Mouse (Mus musculus) liver, postnatal 0 days (tissue): Measurements from ENCODE around the gene Man1c1. TPM values are rescaled to one million over a fixed set of nuclear protein-coding genes. Genes with fewer than 3 reads are reported as not detected.
A peak's percentile ranks its signal among the peaks of the same experiment; 100 is the strongest.

Experiments used
- ATAC-seq: fragments of 200-750 bp; cut with Nextera tagmentation; 2 replicates; pipeline ENCODE4 v1.8.0; 2017; ENCODE audit warnings: mild to moderate bottlenecking, moderate library complexity
- DNase-seq: peaks from one replicate; pipeline ENCODE4 v3.0.0-alpha.2; 2016
- H3K27ac ChIP-seq: fragments of 300-500 bp; sonication (generic); 2 replicates; pipeline ENCODE4 v1.5.1; 2014; ENCODE audit warnings: antibody characterized with exemption, moderate library complexity, mild to moderate bottlenecking, low read depth
- H3K27me3 ChIP-seq: fragments of 300-500 bp; sonication (generic); 2 replicates; pipeline ENCODE4 v1.6.1; 2014; ENCODE audit warnings: low read length, control low read depth, mixed read lengths; ENCODE audit not compliant: insufficient read depth
- H3K36me3 ChIP-seq: fragments of 300-500 bp; sonication (generic); replicated peaks from 2 replicates; pipeline ENCODE4 v1.6.1; 2014; ENCODE audit warnings: mild to moderate bottlenecking, control low read depth, low read length, moderate library complexity, mixed read lengths; ENCODE audit not compliant: insufficient read depth
- H3K4me1 ChIP-seq: fragments of 300-500 bp; sonication (generic); 2 replicates; pipeline ENCODE4 v1.6.1; 2014; ENCODE audit warnings: antibody characterized with exemption, mild to moderate bottlenecking, control low read depth; ENCODE audit not compliant: insufficient read depth
- H3K4me2 ChIP-seq: fragments of 300-500 bp; sonication (generic); 2 replicates; pipeline ENCODE4 v1.6.1; 2014; ENCODE audit warnings: low read depth, mild to moderate bottlenecking, low read length, moderate library complexity, mixed read lengths
- H3K4me3 ChIP-seq: fragments of 300-500 bp; sonication (generic); 2 replicates; pipeline ENCODE4 v1.5.1; 2014; ENCODE audit warnings: low read depth, low read length
- H3K9ac ChIP-seq: fragments of 300-500 bp; sonication (generic); replicated peaks from 2 replicates; pipeline ENCODE4 v1.6.1; 2014; ENCODE audit warnings: mild to moderate bottlenecking, moderate library complexity
- H3K9me3 ChIP-seq: fragments of 300-500 bp; sonication (generic); 2 replicates; pipeline ENCODE4 v1.6.1; 2016; ENCODE audit warnings: mild to moderate bottlenecking, control low read depth, low read length, mixed read lengths
- CTCF ChIP-seq: sonication (generic); IDR thresholded peaks from 2 replicates; pipeline ENCODE4 v1.5.1; 2016; ENCODE audit warnings: antibody characterized with exemption, low read depth
- EP300 ChIP-seq: IDR thresholded peaks from 2 replicates; pipeline ENCODE4 v1.6.1; 2016; ENCODE audit warnings: antibody characterized with exemption, low read depth, mild to moderate bottlenecking
- WGBS: fragments of 180-500 bp; shearing (Covaris S2); extraction: QIAGEN DNeasy Blood & Tissue Kit; methylation state at CpG from one replicate; pipeline ENCODE4 v1.1.7; 2014; ENCODE audit not compliant: insufficient replicate concordance; 5-methylcytosine and 5-hydroxymethylcytosine counted together
- polyA plus RNA-seq: library from polyadenylated mRNA; unstranded; fragments of >200 nt; fragmentation: Nextera tagmentation; extraction: Ambion mirVana; gene quantifications from 2 replicates; pipeline ENCODE4 v1.2.1, GENCODE M21; 2015

Gene Man1c1
- polyA plus RNA-seq, 1 experiment from 2014 or later = 1.5 TPM

- Histone ChIP-seq H3K4me3 (no peak overlapping the region), H3K4me1 (no peaks in the 10 kb centered on the region), H3K9me3 (0 out of 2 replicates have a peak, but pooled peaks cover 3% of the 10 kb centered on the region), H3K27ac (no peak overlapping the region), H3K36me3 (no peaks in the 10 kb centered on the region), H3K4me2 (no peak overlapping the region), H3K9ac (no peak overlapping the region), H3K27me3 (no peaks in the 10 kb centered on the region)
- no peak for TF ChIP-seq CTCF
- TF ChIP-seq EP300 = no peak
- 67% methylated on average over 9 of the region's 9 CpGs for WGBS
- ATAC-seq (no peak), DNase-seq (no peak)
Measured at GRCm38 (mm10) chr4:134693202-134693940, 10.7 kb downstream of the Man1c1 start.

DNA sequence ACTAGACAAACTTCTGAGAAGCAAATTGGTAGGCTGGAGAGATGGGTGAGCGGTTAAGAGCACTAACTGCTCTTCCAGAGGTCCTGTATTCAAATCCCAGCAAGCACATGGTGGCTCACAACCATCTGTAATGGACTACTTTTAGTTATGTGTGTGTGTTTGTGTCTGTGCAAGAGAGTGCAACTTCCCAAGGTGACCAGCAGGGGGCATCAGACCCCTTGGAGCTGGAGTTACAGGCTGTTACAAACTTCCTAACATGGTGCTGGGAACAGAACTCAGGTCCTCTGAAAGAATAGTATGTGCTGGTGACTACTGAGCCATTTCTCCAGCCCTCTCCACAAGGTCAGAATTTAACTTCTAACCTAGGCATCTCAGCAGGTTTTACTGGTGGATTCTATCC is 11.7 kb downstream of the Man1c1 start:
- Histone ChIP-seq H3K27ac (no peak overlapping the region), H3K4me1 (no peaks in the 10 kb centered on the region), H3K27me3 (no peaks in the 10 kb centered on the region), H3K9me3 (0 out of 2 replicates have a peak, but pooled peaks cover 3% of the 10 kb centered on the region), H3K36me3 (no peaks in the 10 kb centered on the region), H3K4me2 (no peak overlapping the region), H3K4me3 (no peak overlapping the region), H3K9ac (no peak overlapping the region)
- no peak for DNase-seq
- no peak for ATAC-seq
- TF ChIP-seq EP300 (no peak), CTCF (peak; percentile 28; the same call in 1 of the 2 replicates)
- 83% methylated on average over 1 of the region's 1 CpGs for WGBS

- Histone ChIP-seq H3K4me1 (peaks cover 13% of the 10 kb centered on the region), H3K9ac (no peak overlapping the region), H3K9me3 (no peaks in the 10 kb centered on the region; the same call in 1 of the 2 replicates), H3K27ac (no peak overlapping the region), H3K4me3 (no peak overlapping the region), H3K27me3 (no peaks in the 10 kb centered on the region), H3K4me2 (no peak overlapping the region), H3K36me3 (no peaks in the 10 kb centered on the region)
- 87% methylated on average over 13 of the region's 13 CpGs for WGBS
- no peak for DNase-seq
- TF ChIP-seq CTCF (no peak), EP300 (no peak)
- no peak for ATAC-seq
Measured at GRCm38 (mm10) chr4:134686022-134686661, 17.9 kb downstream of the Man1c1 start.

DNA sequence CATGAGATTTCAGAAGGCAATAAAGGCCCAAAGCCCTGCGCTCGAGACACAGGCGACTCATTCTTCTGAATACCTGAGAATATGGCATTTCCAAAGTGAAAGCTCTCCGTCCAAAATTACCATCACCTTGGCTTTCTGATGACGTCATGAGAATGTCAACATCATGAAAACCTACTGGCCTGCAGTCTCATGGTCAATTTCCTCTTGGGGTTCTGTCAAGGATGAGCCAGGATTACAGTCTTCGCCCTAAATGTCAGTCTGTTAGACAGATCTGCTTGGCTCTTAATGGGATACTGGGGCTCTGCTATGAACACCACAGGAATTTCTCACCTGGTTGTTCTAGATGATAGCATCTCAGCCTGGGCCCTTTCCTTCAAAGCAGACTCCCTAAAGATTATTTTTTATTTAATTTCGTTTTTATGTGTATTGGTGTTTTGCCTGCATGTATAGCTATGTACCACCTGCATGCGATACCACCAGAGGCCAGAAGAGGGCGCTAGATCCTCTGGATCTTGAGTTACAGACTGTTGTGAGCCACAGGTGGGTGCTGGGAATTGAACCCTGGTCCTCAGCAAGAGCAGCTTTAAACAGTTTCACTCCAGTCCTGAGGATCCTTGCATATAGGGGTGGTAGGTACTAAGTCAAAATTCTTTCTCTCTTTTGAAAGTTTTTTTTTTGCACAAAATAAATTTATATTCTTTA is 19.3 kb downstream of the Man1c1 start:
- no peak overlapping the region for H3K4me2 ChIP-seq
- no peaks in the 10 kb centered on the region for H3K36me3 ChIP-seq
- DNase-seq (no peak), ATAC-seq (no peak)
- no peaks in the 10 kb centered on the region for H3K27me3 ChIP-seq
- TF ChIP-seq CTCF = peak; percentile 58
- no peak for TF ChIP-seq EP300
- 67% methylated on average over 9 of the region's 9 CpGs for WGBS
- H3K4me1 ChIP-seq = peaks cover 13% of the 10 kb centered on the region
- peak overlapping the region; percentile 70 for H3K27ac ChIP-seq
- no peak overlapping the region for H3K9ac ChIP-seq
- H3K4me3 ChIP-seq = no peak overlapping the region
- H3K9me3 ChIP-seq = no peaks in the 10 kb centered on the region; the same call in 1 of the 2 replicates

DNA sequence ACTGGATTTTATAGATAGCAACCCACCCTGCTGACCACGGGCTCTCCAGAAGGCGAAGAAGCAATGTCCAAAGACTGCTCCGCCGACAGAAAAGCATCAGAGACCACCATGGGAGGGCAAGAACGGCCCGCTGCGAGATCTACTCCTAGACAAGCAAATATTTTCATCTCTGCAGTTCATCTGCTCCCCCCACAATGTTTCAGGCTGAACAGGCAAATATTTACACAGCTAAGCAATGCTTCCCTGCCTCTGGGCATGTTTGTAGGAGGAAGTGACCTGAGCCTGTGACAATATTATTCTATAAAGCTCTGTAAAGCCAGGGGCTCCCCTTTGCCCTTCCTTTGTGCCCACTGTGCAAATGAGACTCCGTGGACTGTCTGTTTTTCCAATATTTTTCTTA is 20.2 kb downstream of the Man1c1 start:
- Histone ChIP-seq H3K4me1 (peaks cover 13% of the 10 kb centered on the region), H3K4me3 (no peak overlapping the region), H3K9me3 (no peaks in the 10 kb centered on the region; the same call in 1 of the 2 replicates), H3K27ac (peak overlapping the region; percentile 70), H3K9ac (no peak overlapping the region), H3K27me3 (no peaks in the 10 kb centered on the region), H3K36me3 (no peaks in the 10 kb centered on the region), H3K4me2 (peak overlapping the region; percentile 24)
- TF ChIP-seq CTCF = no peak
- TF ChIP-seq EP300 = no peak
- ATAC-seq (peak; percentile 83), DNase-seq (no peak)
- WGBS = 33% methylated on average over 8 of the region's 8 CpGs

DNA sequence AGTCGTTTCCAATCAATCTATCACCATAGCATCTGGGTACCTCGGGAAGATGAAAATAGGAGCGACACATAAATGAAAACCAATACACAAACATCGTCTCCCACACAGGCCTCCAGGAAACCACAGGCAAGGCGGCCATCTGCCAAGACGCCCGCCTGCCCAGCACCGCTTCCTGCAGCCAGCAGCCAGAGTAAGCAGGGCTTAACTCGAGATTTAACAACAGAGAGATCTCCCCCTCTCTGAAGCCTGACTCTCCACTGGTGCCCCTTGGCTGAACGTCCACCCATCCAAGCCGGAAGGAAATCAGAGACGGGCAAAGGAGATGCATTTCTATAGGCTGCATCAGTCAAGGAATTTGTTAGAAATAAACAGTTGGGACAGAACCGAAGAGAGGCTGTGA is 21.1 kb downstream of the Man1c1 start:
- Histone ChIP-seq H3K27ac (no peak overlapping the region), H3K4me2 (no peak overlapping the region), H3K4me1 (peaks cover 13% of the 10 kb centered on the region), H3K36me3 (no peaks in the 10 kb centered on the region), H3K4me3 (no peak overlapping the region), H3K9ac (no peak overlapping the region), H3K27me3 (no peaks in the 10 kb centered on the region), H3K9me3 (no peaks in the 10 kb centered on the region; the same call in 1 of the 2 replicates)
- no peak for ATAC-seq
- WGBS = 19% methylated on average over 13 of the region's 13 CpGs
- no peak for TF ChIP-seq CTCF
- TF ChIP-seq EP300 = no peak
- DNase-seq = no peak
